Mouse (Mus musculus) MEL (cell line): Measurements from ENCODE around the gene Mrpl9. TPM values are rescaled to one million over a fixed set of nuclear protein-coding genes. Genes with fewer than 3 reads are reported as not detected.

ENCODE experiments used
- DNase-seq: peaks from one replicate; pipeline ENCODE4 v3.0.0; 2011; ENCODE audit warnings: low read depth, low spot score
- H3K27ac ChIP-seq: 2 replicates; pipeline ENCODE4 v1.5.1; 2012; ENCODE audit warnings: low read depth, mild to moderate bottlenecking, control low read depth, low read length, moderate library complexity; ENCODE audit not compliant: control insufficient read depth
- H3K27me3 ChIP-seq, 2 experiments: fragments of 150-350 bp in 1 of 2; sonication (generic) in 1 of 2; 2 replicates each; pipeline ENCODE4 v1.6.1; 2012; ENCODE audit warnings: low read length in 2 of 2, mild to moderate bottlenecking in 2 of 2, improper control_type of control experiment in 1 of 2, moderate library complexity in 1 of 2; ENCODE audit not compliant: insufficient read depth in 2 of 2, control insufficient read depth in 1 of 2
- H3K36me3 ChIP-seq, 2 experiments: 2 replicates each; pipeline ENCODE4 v1.6.1; 2012 to 2014; ENCODE audit warnings: low read length in 2 of 2, improper control_type of control experiment in 1 of 2, inconsistent platforms in 1 of 2, mild to moderate bottlenecking in 1 of 2; ENCODE audit not compliant: insufficient read depth in 2 of 2, control insufficient read depth in 1 of 2
- H3K4me1 ChIP-seq, 2 experiments: fragments of 150-350 bp in 1 of 2; sonication (generic) in 1 of 2; 2 replicates each; pipeline ENCODE4 v1.6.1; 2012; ENCODE audit warnings: low read length in 2 of 2, improper control_type of control experiment in 1 of 2, mild to moderate bottlenecking in 1 of 2; ENCODE audit not compliant: insufficient read depth in 2 of 2, control insufficient read depth in 1 of 2
- H3K4me3 ChIP-seq, 2 experiments: fragments of 150-350 bp in 1 of 2; sonication (generic) in 1 of 2; 2 replicates each; pipeline ENCODE4 v1.5.1; 2012; ENCODE audit warnings: low read depth in 2 of 2, low read length in 2 of 2, mild to moderate bottlenecking in 2 of 2, moderate library complexity in 2 of 2, control low read depth in 1 of 2, improper control_type of control experiment in 1 of 2; ENCODE audit not compliant: control insufficient read depth in 1 of 2, insufficient read depth in 1 of 2
- H3K79me2 ChIP-seq: 2 replicates; pipeline ENCODE4 v1.6.1; 2012; ENCODE audit warnings: mild to moderate bottlenecking, low read length, moderate library complexity; ENCODE audit not compliant: control insufficient read depth, poor library complexity, insufficient read depth
- H3K9ac ChIP-seq: 2 replicates; pipeline ENCODE4 v1.6.1; 2012; ENCODE audit warnings: low read depth, mild to moderate bottlenecking, control low read depth, low read length, moderate library complexity; ENCODE audit not compliant: control insufficient read depth, poor library complexity, severe bottlenecking
- H3K9me3 ChIP-seq: fragments of 150-350 bp; sonication (generic); replicated peaks from 2 replicates; pipeline ENCODE4 v1.6.1; 2012; ENCODE audit warnings: mild to moderate bottlenecking, low read length, improper control_type of control experiment, moderate library complexity; ENCODE audit not compliant: insufficient read depth
- CHD1 ChIP-seq: IDR thresholded peaks from 2 replicates; pipeline ENCODE4 v1.6.1; 2012; ENCODE audit warnings: low read depth, mild to moderate bottlenecking, inconsistent platforms, low read length, improper control_type of control experiment
- E2F4 ChIP-seq: IDR thresholded peaks from 2 replicates; pipeline ENCODE4 v1.6.1; 2011; ENCODE audit warnings: low read depth, low read length, improper control_type of control experiment, borderline replicate concordance
- ELF1 ChIP-seq: IDR thresholded peaks from 2 replicates; pipeline ENCODE4 v1.6.1; 2014; ENCODE audit warnings: low read depth, mild to moderate bottlenecking, inconsistent platforms, low read length, improper control_type of control experiment, moderate library complexity
- EP300 ChIP-seq, 2 experiments: IDR thresholded peaks; 2 replicates each; pipeline ENCODE4 v1.6.1; 2011; ENCODE audit warnings: improper control_type of control experiment in 2 of 2, low read length in 2 of 2, low read depth in 1 of 2, mild to moderate bottlenecking in 1 of 2
- ETS1 ChIP-seq: IDR thresholded peaks from 2 replicates; pipeline ENCODE4 v1.6.1; 2012; ENCODE audit warnings: low read depth, mild to moderate bottlenecking, inconsistent platforms, low read length, improper control_type of control experiment, moderate library complexity
- GATA1 ChIP-seq: IDR thresholded peaks from 2 replicates; pipeline ENCODE4 v1.6.1; 2011; ENCODE audit warnings: low read depth, low read length, improper control_type of control experiment
- KAT2A ChIP-seq: conservative IDR thresholded peaks from 2 replicates; pipeline ENCODE4 v1.6.1; 2012; ENCODE audit warnings: low read depth, low read length, improper control_type of control experiment, inconsistent platforms
- MAZ ChIP-seq: IDR thresholded peaks from 2 replicates; pipeline ENCODE4 v1.6.1; 2012; ENCODE audit warnings: low read depth, mild to moderate bottlenecking, inconsistent platforms, low read length, improper control_type of control experiment
- MEF2A ChIP-seq: IDR thresholded peaks from 2 replicates; pipeline ENCODE4 v1.6.1; 2014; ENCODE audit warnings: low read depth, mild to moderate bottlenecking, inconsistent platforms, low read length, improper control_type of control experiment; ENCODE audit not compliant: poor library complexity, insufficient replicate concordance, severe bottlenecking; ENCODE audit errors: extremely low read depth
- MYB ChIP-seq: IDR thresholded peaks from 2 replicates; pipeline ENCODE4 v1.6.1; 2011; ENCODE audit warnings: mild to moderate bottlenecking, low read depth, low read length, improper control_type of control experiment
- MYC ChIP-seq: IDR thresholded peaks from 2 replicates; pipeline ENCODE4 v1.6.1; 2011; ENCODE audit warnings: low read depth, mild to moderate bottlenecking, low read length, improper control_type of control experiment, moderate library complexity
- POLR2A ChIP-seq, 2 experiments: IDR thresholded peaks; 2 replicates each; pipeline ENCODE4 v1.6.1; 2011 to 2012; ENCODE audit warnings: low read length in 2 of 2, mild to moderate bottlenecking in 2 of 2, control low read depth in 1 of 2, improper control_type of control experiment in 1 of 2, low read depth in 1 of 2, moderate library complexity in 1 of 2; ENCODE audit not compliant: control insufficient read depth in 1 of 2, insufficient read depth in 1 of 2, poor library complexity in 1 of 2
- POLR2AphosphoS5 ChIP-seq: IDR thresholded peaks from 2 replicates; pipeline ENCODE4 v1.6.1; 2012; ENCODE audit warnings: low read depth, borderline replicate concordance, mild to moderate bottlenecking, inconsistent platforms, low read length, moderate library complexity, mixed read lengths
- RAD21 ChIP-seq: IDR thresholded peaks from 2 replicates; pipeline ENCODE4 v1.6.1; 2011; ENCODE audit warnings: mild to moderate bottlenecking, low read depth, low read length, improper control_type of control experiment
- RCOR1 ChIP-seq: IDR thresholded peaks from 2 replicates; pipeline ENCODE4 v1.6.1; 2012; ENCODE audit warnings: low read depth, mild to moderate bottlenecking, inconsistent platforms, low read length, improper control_type of control experiment
- SMC3 ChIP-seq: IDR thresholded peaks from 2 replicates; pipeline ENCODE4 v1.6.1; 2011; ENCODE audit warnings: low read depth, low read length, improper control_type of control experiment
- TBP ChIP-seq: IDR thresholded peaks from 2 replicates; pipeline ENCODE4 v1.8.0; 2011; ENCODE audit warnings: low read depth, low read length, improper control_type of control experiment
- TCF12 ChIP-seq: IDR thresholded peaks from 2 replicates; pipeline ENCODE4 v1.6.1; 2014; ENCODE audit warnings: low read depth, mild to moderate bottlenecking, inconsistent platforms, low read length, improper control_type of control experiment, moderate library complexity
- UBTF ChIP-seq: IDR thresholded peaks from 2 replicates; pipeline ENCODE4 v1.6.1; 2012; ENCODE audit warnings: low read depth, mild to moderate bottlenecking, inconsistent platforms, low read length, improper control_type of control experiment, moderate library complexity, borderline replicate concordance; ENCODE audit not compliant: insufficient read depth
- USF2 ChIP-seq, 2 experiments: IDR thresholded peaks; 2 replicates each; pipeline ENCODE4 v1.6.1; 2011 to 2012; ENCODE audit warnings: improper control_type of control experiment in 2 of 2, low read length in 2 of 2, borderline replicate concordance in 1 of 2, inconsistent platforms in 1 of 2, low read depth in 1 of 2, mild to moderate bottlenecking in 1 of 2; ENCODE audit not compliant: insufficient read depth in 1 of 2
- ZC3H11A ChIP-seq: IDR thresholded peaks from 2 replicates; pipeline ENCODE4 v1.6.1; 2012; ENCODE audit warnings: low read depth, mild to moderate bottlenecking, inconsistent platforms, low read length, improper control_type of control experiment
- ZKSCAN1 ChIP-seq: IDR thresholded peaks from 2 replicates; pipeline ENCODE4 v1.6.1; 2012; ENCODE audit warnings: low read depth, mild to moderate bottlenecking, inconsistent platforms, low read length, improper control_type of control experiment, moderate library complexity
- ZMIZ1 ChIP-seq: IDR thresholded peaks from 2 replicates; pipeline ENCODE4 v1.6.1; 2012; ENCODE audit warnings: low read depth, mild to moderate bottlenecking, inconsistent platforms, low read length, improper control_type of control experiment, moderate library complexity
- ZNF384 ChIP-seq: IDR thresholded peaks from 2 replicates; pipeline ENCODE4 v1.6.1; 2012; ENCODE audit warnings: low read depth, mild to moderate bottlenecking, inconsistent platforms, low read length, improper control_type of control experiment
- polyA plus RNA-seq, 2 experiments: library from polyadenylated mRNA; stranded (reverse) in 1 of 2; unstranded in 1 of 2; fragments of >175 nt in 1 of 2; fragments of >200 nt in 1 of 2; gene quantifications; 2 replicates each; pipeline versions ENCODE4 v1.2.1 to v1.2.4; 2012; ENCODE audit warnings: low replicate concordance in 2 of 2, low read depth in 1 of 2; ENCODE audit not compliant: insufficient read length in 2 of 2, insufficient read depth in 1 of 2, missing spikeins in 1 of 2
- total RNA-seq: library from RNA; depleted of rRNA; stranded (reverse); fragments of 300-350 nt; gene quantifications from 2 replicates; pipeline ENCODE4 v1.2.3, GENCODE M21; 2012

The Mrpl9 gene
- total and polyA plus RNA-seq, 3 experiments = 191 to 208 TPM; not detected in 1

GRCm38 (mm10) chr3:94457055-94457454, 13.9 kb downstream of the Mrpl9 start:
- Histone ChIP-seq H3K27ac (no peak overlapping the region), H3K4me3 (peak overlapping the region in 1 of 2 experiments; percentile 36; a peak in 2 of 4 replicates), H3K27me3 (no peaks in the 10 kb centered on the region), H3K9me3 (no peaks in the 10 kb centered on the region), H3K9ac (no peak overlapping the region), H3K79me2 (no peaks in the 10 kb centered on the region)
- no peak for TF ChIP-seq MEF2A
- no peak for TF ChIP-seq KAT2A
- no peak for TF ChIP-seq SMC3
- TF ChIP-seq E2F4 = no peak
- TF ChIP-seq MYB = no peak
- TF ChIP-seq ZC3H11A = no peak
- TF ChIP-seq POLR2AphosphoS5 = no peak
- TF ChIP-seq ZNF384 = no peak
- TF ChIP-seq ZKSCAN1 = no peak
- TF ChIP-seq RAD21 = no peak
- TF ChIP-seq TBP = no peak
- no peak for TF ChIP-seq GATA1
- no peak for TF ChIP-seq MAZ
- TF ChIP-seq ETS1 = no peak
- no peak for TF ChIP-seq TCF12
- no peak for TF ChIP-seq UBTF
- TF ChIP-seq, all 39 proteins: peak for 0
- H3K36me3 ChIP-seq = peaks cover 0 to 3% of the 10 kb centered on the region in 2 experiments; a peak in 1 of 4 replicates
- DNase-seq = no peak
- 0 out of 4 replicates have a peak, but pooled peaks cover 0 to 2% of the 10 kb centered on the region in 2 experiments for H3K4me1 ChIP-seq

- H3K4me3 ChIP-seq = no peak overlapping the region
- H3K27me3 ChIP-seq = no peaks in the 10 kb centered on the region
- no peak for TF ChIP-seq MEF2A
- TF ChIP-seq GATA1 = no peak
- no peak for TF ChIP-seq MYC
- no peak for TF ChIP-seq ELF1
- no peak for TF ChIP-seq ZMIZ1
- TF ChIP-seq USF2 (IDR thresholded peaks at IDR 0.05; ENCODE audit: borderline replicate concordance in 1 of 2, insufficient read depth in 1 of 2, low read depth in 1 of 2, low read length in 2 of 2) = no peak
- no peak for TF ChIP-seq EP300 (IDR thresholded peaks at IDR 0.05; ENCODE audit: low read depth in 1 of 2, low read length in 2 of 2)
- no peak for TF ChIP-seq POLR2A (IDR thresholded peaks at IDR 0.05; ENCODE audit: control insufficient read depth in 1 of 2, insufficient read depth in 1 of 2, low read depth in 1 of 2, low read length in 2 of 2, poor library complexity in 1 of 2)
- no peak for TF ChIP-seq CHD1
- no peak for TF ChIP-seq TBP
- TF ChIP-seq RCOR1 = no peak
- no peak overlapping the region for H3K27ac ChIP-seq
- no peak for DNase-seq
- no peaks in the 10 kb centered on the region for H3K9me3 ChIP-seq
- no peaks in the 10 kb centered on the region for H3K79me2 ChIP-seq
- peaks cover 0 to 3% of the 10 kb centered on the region in 2 experiments; a peak in 1 of 4 replicates for H3K36me3 ChIP-seq
- 0 out of 4 replicates have a peak, but pooled peaks cover 0 to 2% of the 10 kb centered on the region in 2 experiments for H3K4me1 ChIP-seq
- H3K9ac ChIP-seq = no peak overlapping the region
Measured at GRCm38 (mm10) chr3:94459834-94460233, 16.7 kb downstream of the Mrpl9 start.
